Mouse (Mus musculus): ENCODE data around the gene 4933411K16Rik. TPM values are rescaled to one million over a fixed set of nuclear protein-coding genes. Genes with fewer than 3 reads are reported as not detected.

4933411K16Rik gene
- total and polyA plus RNA-seq, 2 experiments from 2014 or later, result 0.24 TPM; not detected in 1

DNA sequence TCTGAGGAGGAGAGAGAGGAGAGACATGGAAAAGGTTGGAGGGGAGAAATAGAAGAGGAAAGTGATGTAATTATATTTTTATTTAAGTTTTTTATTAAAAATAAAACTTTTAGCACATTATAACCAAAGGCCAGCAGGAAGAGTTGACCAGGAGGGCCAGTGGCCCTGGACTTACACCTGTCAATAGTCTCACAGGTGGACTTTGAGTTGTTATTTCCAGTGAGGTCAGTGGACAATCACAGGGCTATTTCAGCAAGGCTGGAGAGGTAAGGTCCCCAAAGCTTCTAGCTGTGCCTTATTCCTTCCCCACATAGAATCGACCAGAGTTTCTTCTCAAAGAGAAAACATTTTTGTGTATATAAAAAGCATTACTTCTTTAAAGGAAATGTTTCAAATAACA is 1.8 kb upstream of the 4933411K16Rik start:
- TF ChIP-seq CTCF (IDR thresholded peaks at IDR 0.05; ENCODE audit: low read depth), result no peak
- WGBS, result 88% methylated on average over 1 of the region's 1 CpGs
- ATAC-seq, result no peak

DNA sequence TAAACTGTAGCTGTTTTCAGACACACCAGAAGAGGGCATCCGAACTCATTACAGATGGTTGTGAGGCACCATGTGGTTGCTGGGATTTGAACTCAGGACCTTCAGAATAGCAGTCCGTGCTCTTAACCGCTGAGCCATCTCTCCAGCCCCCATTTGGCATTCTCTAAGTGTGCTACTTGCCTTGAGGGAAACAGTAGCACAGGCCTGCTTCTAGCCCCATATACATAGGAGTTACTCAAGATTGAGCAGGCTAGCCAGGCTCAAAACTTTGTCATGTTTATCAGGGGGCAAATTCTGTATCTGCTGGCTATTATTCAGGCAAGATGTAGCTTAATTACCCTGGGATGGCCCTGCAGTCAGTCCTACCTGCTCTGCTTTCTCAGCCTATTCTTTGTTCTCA is 697 bp upstream of the 4933411K16Rik start:
- Histone ChIP-seq H3K4me1 (ENCODE audit: insufficient read depth) (no peaks in the 10 kb centered on the region), H3K27ac (ENCODE audit: low read depth, low read length) (no peak overlapping the region), H3K9ac (no peak overlapping the region), H3K4me2 (ENCODE audit: low read depth) (no peak overlapping the region), H3K4me3 (ENCODE audit: low read depth, low read length) (no peak overlapping the region), H3K27me3 (ENCODE audit: insufficient read depth, low read length) (no peaks in the 10 kb centered on the region), H3K9me3 (ENCODE audit: low read length) (no peaks in the 10 kb centered on the region), H3K36me3 (ENCODE audit: insufficient read depth) (no peaks in the 10 kb centered on the region)
- no peak for TF ChIP-seq CTCF (IDR thresholded peaks at IDR 0.05; ENCODE audit: low read depth)
- WGBS, result 89% methylated on average over 3 of the region's 3 CpGs
- no peak for ATAC-seq
- DNase-seq, result no peak

More for the DNA sequence above, 1.8 kb upstream of the 4933411K16Rik start:
- Histone ChIP-seq H3K4me1 (ENCODE audit: insufficient read depth) (no peaks in the 10 kb centered on the region), H3K27me3 (ENCODE audit: insufficient read depth, low read length) (no peaks in the 10 kb centered on the region), H3K9me3 (ENCODE audit: low read length) (no peaks in the 10 kb centered on the region), H3K27ac (ENCODE audit: low read depth, low read length) (no peak overlapping the region), H3K4me3 (ENCODE audit: low read depth, low read length) (no peak overlapping the region), H3K36me3 (ENCODE audit: insufficient read depth) (no peaks in the 10 kb centered on the region), H3K9ac (no peak overlapping the region), H3K4me2 (ENCODE audit: low read depth) (no peak overlapping the region)
- DNase-seq, result no peak

DNA sequence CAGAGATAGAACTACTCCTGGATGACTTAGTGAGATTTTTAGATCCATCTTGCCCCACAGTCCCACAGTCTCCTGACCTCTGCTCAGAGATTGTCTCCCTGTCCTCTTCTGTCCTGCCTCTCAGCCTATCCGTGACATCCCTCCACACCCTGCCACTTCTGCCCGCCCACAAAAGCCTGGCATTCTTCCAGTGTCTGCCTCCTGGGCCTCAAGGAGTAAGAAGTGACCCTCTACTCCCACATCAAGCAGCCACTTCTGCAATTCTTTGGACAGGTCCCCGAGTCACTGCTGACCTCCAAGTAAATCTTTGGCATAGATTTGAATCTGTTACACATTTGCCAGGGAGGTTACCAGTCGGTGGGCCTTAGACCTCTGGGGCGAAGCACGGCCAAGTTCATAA is 2.2 kb downstream of the 4933411K16Rik start:
- Histone ChIP-seq H3K9ac (no peak overlapping the region), H3K27ac (ENCODE audit: low read depth, low read length) (no peak overlapping the region), H3K9me3 (ENCODE audit: low read length) (no peaks in the 10 kb centered on the region), H3K36me3 (ENCODE audit: insufficient read depth) (no peaks in the 10 kb centered on the region), H3K4me1 (ENCODE audit: insufficient read depth) (no peaks in the 10 kb centered on the region), H3K4me3 (ENCODE audit: low read depth, low read length) (no peak overlapping the region), H3K4me2 (ENCODE audit: low read depth) (no peak overlapping the region), H3K27me3 (ENCODE audit: insufficient read depth, low read length) (no peaks in the 10 kb centered on the region)
- no peak for TF ChIP-seq CTCF (IDR thresholded peaks at IDR 0.05; ENCODE audit: low read depth)
- no peak for DNase-seq
- no peak for ATAC-seq
- 76% methylated on average over 6 of the region's 6 CpGs for WGBS

DNA sequence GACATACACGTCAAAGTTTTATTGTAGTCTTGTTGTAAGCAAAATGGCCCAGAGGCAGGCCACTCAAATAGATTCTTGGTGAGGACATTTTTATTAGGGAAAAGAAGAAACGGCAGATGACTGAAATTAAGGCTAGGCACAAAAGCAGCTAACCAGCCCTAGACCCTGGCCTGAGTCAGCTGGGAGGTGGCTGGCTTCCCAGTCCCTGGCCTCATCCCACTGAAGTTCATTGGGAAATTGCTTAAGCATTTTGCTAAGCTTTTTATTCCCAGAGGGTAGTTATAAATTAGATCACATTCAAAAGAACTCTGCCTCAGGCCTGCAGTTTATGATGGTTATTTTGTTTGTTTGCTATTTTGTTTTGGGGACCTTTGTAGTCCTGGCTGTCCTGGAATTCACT is 3.8 kb downstream of the 4933411K16Rik start:
- H3K9me3 ChIP-seq (ENCODE audit: low read length), result no peaks in the 10 kb centered on the region
- no peak overlapping the region for H3K27ac ChIP-seq (ENCODE audit: low read depth, low read length)
- H3K27me3 ChIP-seq (ENCODE audit: insufficient read depth, low read length), result no peaks in the 10 kb centered on the region
- no peak overlapping the region for H3K9ac ChIP-seq
- ATAC-seq (no peak), DNase-seq (no peak)
- H3K36me3 ChIP-seq (ENCODE audit: insufficient read depth), result no peaks in the 10 kb centered on the region
- no peaks in the 10 kb centered on the region for H3K4me1 ChIP-seq (ENCODE audit: insufficient read depth)
- WGBS, result 75% methylated on average over 2 of the region's 2 CpGs
- no peak overlapping the region for H3K4me2 ChIP-seq (ENCODE audit: low read depth)
- no peak for TF ChIP-seq CTCF (IDR thresholded peaks at IDR 0.05; ENCODE audit: low read depth)
- no peak overlapping the region for H3K4me3 ChIP-seq (ENCODE audit: low read depth, low read length)

DNA sequence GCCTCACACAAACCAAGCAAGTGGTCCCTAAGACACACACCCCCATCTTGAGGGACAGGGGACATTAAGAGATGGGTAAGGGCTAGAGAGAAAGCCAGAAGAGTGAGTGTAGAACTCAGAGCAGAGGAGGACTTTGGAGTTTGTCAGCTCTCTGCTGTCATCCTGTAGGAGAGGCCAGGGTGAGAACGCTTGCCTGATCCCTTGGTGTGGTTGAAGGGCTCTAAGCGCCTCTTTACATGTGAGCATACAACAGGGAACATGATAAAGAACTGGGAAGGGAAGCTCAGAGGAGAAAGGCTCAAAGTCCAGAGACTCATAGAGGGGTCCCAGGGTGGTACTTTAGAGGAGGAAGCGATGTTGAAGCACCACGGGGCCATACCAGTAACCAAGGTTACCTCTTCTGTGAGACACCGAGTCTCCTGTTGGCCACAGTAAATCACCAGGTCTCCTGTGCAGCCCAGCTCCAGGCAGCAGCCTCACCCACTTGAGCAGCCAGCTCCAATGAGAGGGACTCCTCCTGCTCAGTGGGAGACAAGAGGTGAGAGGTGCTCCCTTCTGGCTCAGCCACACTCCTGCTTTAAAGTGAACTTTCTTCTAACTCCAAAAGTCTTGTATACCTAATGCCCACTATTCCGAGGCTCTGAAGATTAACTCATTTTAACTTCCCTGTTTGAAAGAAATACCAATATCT is 4.8 kb downstream of the 4933411K16Rik start:
- WGBS, result 92% methylated on average over 6 of the region's 6 CpGs
- H3K4me2 ChIP-seq (ENCODE audit: low read depth), result no peak overlapping the region
- no peak overlapping the region for H3K9ac ChIP-seq
- no peaks in the 10 kb centered on the region for H3K36me3 ChIP-seq (ENCODE audit: insufficient read depth)
- no peak overlapping the region for H3K27ac ChIP-seq (ENCODE audit: low read depth, low read length)
- no peaks in the 10 kb centered on the region for H3K4me1 ChIP-seq (ENCODE audit: insufficient read depth)
- ATAC-seq, result no peak
- H3K27me3 ChIP-seq (ENCODE audit: insufficient read depth, low read length), result no peaks in the 10 kb centered on the region
- no peak for DNase-seq
- no peak for TF ChIP-seq CTCF (IDR thresholded peaks at IDR 0.05; ENCODE audit: low read depth)
- H3K4me3 ChIP-seq (ENCODE audit: low read depth, low read length), result no peak overlapping the region
- H3K9me3 ChIP-seq (ENCODE audit: low read length), result no peaks in the 10 kb centered on the region

GRCm38 (mm10) chr19:42058426-42058825 is 6.4 kb downstream of the 4933411K16Rik start:
- H3K27me3 ChIP-seq (ENCODE audit: insufficient read depth, low read length), result no peaks in the 10 kb centered on the region
- H3K36me3 ChIP-seq (ENCODE audit: insufficient read depth), result no peaks in the 10 kb centered on the region
- 69% methylated on average over 7 of the region's 7 CpGs for WGBS
- H3K4me3 ChIP-seq (ENCODE audit: low read depth, low read length), result no peak overlapping the region
- no peak for ATAC-seq
- no peaks in the 10 kb centered on the region for H3K4me1 ChIP-seq (ENCODE audit: insufficient read depth)
- H3K4me2 ChIP-seq (ENCODE audit: low read depth), result no peak overlapping the region
- H3K9ac ChIP-seq, result no peak overlapping the region
- no peak for TF ChIP-seq CTCF (IDR thresholded peaks at IDR 0.05; ENCODE audit: low read depth)
- no peaks in the 10 kb centered on the region for H3K9me3 ChIP-seq (ENCODE audit: low read length)
- no peak for DNase-seq
- no peak overlapping the region for H3K27ac ChIP-seq (ENCODE audit: low read depth, low read length)

- WGBS, result 95% methylated on average over 7 of the region's 7 CpGs
- no peak for ATAC-seq
- H3K27me3 ChIP-seq (ENCODE audit: insufficient read depth, low read length), result no peaks in the 10 kb centered on the region
- DNase-seq, result no peak
- H3K4me3 ChIP-seq (ENCODE audit: low read depth, low read length), result no peak overlapping the region
- no peaks in the 10 kb centered on the region for H3K9me3 ChIP-seq (ENCODE audit: low read length)
- no peak overlapping the region for H3K9ac ChIP-seq
- no peaks in the 10 kb centered on the region for H3K36me3 ChIP-seq (ENCODE audit: insufficient read depth)
- no peaks in the 10 kb centered on the region for H3K4me1 ChIP-seq (ENCODE audit: insufficient read depth)
- H3K4me2 ChIP-seq (ENCODE audit: low read depth), result no peak overlapping the region
- TF ChIP-seq CTCF (IDR thresholded peaks at IDR 0.05; ENCODE audit: low read depth), result no peak
- H3K27ac ChIP-seq (ENCODE audit: low read depth, low read length), result no peak overlapping the region
Measured at GRCm38 (mm10) chr19:42061443-42061842, 9.4 kb downstream of the 4933411K16Rik start.

Data from forebrain, postnatal 0 days (tissue).